Mouse (Mus musculus): ENCODE measurements at regions not wholly inside any gene's neighbourhood (a gene's known extent, or its start where the extent isn't known, plus 50 kb on each side); places are given as distances from the start of the nearest gene placed in this dataset.

- no peak for DNase-seq (ENCODE audit: low spot score in 2 of 2)
Observed at GRCm38 (mm10) chr4:125354742-125355141, 135.8 kb upstream of the Grik3 start.

GRCm38 (mm10) chr4:125350056-125350455 lies 140.4 kb upstream of the Grik3 start:
- no peak for DNase-seq (ENCODE audit: low spot score in 2 of 2)

DNA sequence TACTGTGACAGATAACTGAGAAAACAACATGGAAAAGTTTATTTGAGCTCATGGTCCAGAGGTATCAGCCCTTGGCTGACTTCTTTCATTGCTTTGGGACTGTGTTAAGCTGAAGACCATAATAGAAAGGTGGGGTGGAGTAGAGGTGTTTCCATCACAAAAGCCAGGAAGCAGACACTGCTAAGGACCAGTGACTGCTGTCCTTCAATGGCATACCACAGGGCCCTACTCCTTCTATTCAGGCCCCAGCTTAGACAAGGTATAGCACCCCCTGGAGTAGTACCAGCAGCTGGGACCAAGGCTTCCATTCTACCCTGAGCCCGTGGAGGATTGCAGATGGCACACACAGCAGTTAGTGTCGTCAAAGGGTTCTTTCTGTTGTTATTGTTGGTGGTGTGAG lies 151.4 kb upstream of the Grik3 start:
- no peak for DNase-seq (ENCODE audit: low spot score in 2 of 2)

GRCm38 (mm10) chr4:125328806-125329205 lies 161.7 kb upstream of the Grik3 start:
- DNase-seq (ENCODE audit: low spot score in 2 of 2) = no peak

DNA sequence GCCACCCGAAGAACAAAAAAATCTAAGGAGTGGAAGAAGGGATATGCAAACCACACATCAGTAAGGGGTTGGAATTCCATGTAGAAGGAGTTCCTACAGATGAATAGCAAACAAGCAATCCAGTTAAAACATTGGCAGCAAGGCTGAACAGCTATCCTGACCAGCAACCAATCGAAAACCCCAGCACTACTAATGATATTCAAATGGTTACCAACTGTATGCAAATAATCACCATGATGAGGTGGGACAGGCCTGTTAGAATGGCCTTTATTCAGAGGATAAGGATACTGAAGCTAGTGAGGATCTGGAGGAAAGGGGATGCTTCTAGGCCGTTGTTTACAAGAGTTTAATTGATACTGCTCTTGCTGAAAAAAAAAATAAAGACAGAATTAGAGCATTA lies 166.0 kb upstream of the Grik3 start:
- DNase-seq (ENCODE audit: low spot score in 2 of 2) = no peak

GRCm38 (mm10) chr4:125319343-125319742 lies 171.2 kb upstream of the Grik3 start:
- DNase-seq (ENCODE audit: low spot score in 2 of 2) = no peak

DNA sequence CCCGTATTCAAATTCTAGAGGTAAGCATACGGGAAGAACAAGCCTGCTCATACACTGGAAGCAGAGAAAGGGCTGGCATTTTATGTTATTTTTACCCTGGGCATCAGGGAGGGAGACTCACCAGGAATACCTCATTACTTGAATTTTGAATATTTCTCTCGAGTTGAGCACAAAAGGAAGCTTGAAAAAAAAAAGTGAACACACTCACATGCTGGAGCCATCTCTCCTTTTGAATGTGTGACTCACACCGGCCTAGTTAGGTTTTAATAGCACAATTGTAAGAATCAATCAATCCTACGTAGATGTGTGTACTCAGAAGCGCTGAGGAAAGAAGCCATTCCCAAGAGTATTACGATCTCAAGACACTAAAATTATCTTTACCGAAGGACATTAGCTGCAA lies 172.2 kb upstream of the Grik3 start:
- DNase-seq (ENCODE audit: low spot score in 2 of 2) = no peak

DNA sequence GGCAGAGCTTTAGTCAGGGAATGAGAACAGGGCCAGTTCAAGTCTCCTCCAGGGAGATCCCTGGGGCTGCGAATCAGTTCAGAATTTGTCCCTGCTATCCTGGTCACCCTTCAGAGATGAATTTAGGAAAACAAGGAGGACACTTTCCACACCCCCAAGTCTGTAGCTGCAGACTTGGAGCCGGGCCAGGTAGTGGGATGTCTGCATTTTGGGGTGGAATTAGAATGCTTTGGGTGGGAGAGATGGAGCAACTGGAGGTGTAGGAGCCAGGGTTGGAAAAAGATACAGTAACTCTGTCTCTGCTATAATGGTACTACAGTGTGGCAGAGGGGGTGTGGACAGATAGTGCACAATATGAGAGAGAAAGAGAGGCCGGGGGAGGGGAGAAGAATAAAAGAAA lies 173.6 kb upstream of the Grik3 start:
- no peak for DNase-seq (ENCODE audit: low spot score in 2 of 2)

DNA sequence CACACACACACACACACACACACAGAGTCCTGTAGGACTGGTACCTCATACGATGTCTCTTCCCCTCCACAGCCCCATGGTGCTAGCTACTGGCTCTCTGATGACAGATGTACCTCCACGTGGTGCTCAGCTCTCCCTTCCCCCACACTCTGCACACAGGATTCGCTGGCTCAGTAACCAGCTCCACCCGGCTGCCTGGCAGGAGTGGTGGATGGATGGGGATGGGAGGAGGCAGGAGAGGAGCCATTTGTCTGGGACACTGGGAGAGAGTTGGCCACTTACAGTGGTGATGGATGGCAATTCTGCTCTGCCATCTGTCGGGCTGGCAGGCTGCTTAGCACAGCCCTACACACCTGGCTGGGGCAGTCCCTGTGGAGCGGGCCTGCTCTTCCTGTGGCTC lies 174.7 kb upstream of the Grik3 start:
- no peak for DNase-seq (ENCODE audit: low spot score in 2 of 2)

GRCm38 (mm10) chr4:125313892-125314291 lies 176.6 kb upstream of the Grik3 start:
- DNase-seq (ENCODE audit: low spot score in 2 of 2) = no peak

DNA sequence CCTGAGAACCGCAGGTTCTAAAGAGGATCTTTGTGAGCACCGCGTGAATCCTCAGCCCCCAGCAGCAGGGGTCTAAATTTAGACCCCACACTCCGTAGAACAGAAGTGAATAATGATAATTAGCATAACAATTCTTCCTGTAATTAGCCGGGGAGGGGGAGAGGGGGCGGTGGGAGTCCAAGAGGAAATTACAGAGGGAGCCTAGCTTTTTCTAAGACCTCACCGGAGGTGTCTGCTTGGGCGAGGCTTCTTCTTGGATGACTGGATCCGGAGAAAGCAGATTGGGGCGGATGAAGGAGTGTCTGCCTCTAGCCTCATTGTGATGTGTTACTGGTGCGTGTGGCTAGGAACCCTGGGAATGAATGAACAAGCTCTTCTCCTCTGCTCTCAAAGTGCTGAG lies 177.2 kb upstream of the Grik3 start:
- DNase-seq (ENCODE audit: low spot score in 2 of 2) = no peak

- no peak for DNase-seq (ENCODE audit: low spot score in 2 of 2)
Observed at GRCm38 (mm10) chr4:125308171-125308570, 180.5 kb upstream of the Zc3h12a start.

DNA sequence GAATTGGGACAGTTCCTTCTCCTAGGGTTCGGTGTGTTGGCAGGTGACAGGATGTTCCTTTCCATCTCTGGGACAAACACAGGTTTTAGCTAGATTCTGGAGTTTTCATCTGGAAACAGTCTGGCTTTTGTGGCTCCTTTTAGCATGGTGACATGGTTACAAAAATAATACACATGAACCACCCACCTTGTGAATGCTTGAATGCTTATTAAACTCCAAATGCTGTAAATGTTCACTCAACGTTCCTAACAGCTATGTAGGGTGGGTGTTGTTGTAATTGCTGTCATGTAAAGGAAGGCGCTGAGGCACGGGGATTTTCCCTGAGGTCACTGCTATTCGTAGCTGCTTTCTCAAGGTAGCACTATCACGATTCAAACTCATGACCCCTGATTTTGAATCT lies 178.1 kb upstream of the Zc3h12a start:
- no peak for DNase-seq (ENCODE audit: low spot score in 2 of 2)

GRCm38 (mm10) chr4:125302660-125303059 lies 175.0 kb upstream of the Zc3h12a start:
- DNase-seq (ENCODE audit: low spot score in 2 of 2) = no peak

GRCm38 (mm10) chr4:125300503-125301457 lies 173.1 kb upstream of the Zc3h12a start:
- DNase-seq (ENCODE audit: low spot score in 2 of 2) = no peak

DNA sequence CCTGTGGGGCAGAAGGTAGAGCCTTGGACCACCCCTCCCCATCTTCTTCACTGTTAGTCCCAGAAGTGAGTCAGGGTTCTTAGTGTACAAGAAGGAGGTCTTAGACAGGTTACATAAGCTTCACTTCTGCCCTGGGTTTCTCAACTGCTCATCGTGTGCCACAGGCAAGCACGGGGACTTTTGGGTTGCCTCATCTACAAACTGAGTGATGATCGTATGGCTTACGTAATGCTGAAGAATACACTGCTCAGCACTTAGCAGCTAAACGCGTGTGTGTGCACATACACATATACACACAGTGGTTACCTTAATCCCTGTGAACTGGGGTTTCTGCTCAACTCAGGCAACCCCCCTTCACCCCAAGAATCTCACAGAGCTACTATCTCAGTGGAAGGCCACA lies 163.1 kb upstream of the Zc3h12a start:
- DNase-seq (ENCODE audit: low spot score in 2 of 2) = no peak

DNA sequence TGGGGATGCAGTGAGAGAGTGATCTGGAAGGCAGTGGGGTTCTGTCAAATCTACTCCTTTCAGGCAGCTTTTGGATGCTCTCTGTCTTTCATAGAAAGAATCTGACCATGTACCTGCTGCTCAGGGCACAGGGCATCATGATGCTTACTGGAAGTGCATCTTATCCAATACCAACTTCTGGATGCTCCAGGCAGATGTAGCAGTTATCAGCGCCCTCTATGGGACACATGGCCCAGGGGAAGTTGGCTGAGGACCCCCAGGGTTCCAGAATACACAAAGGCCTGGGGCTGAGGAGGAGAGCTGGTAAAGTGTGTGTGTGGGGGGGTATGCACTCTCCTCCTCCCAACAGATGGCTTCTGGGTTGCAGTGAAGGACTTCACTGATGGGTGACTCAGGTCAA lies 162.1 kb upstream of the Zc3h12a start:
- no peak for DNase-seq (ENCODE audit: low spot score in 2 of 2)

DNA sequence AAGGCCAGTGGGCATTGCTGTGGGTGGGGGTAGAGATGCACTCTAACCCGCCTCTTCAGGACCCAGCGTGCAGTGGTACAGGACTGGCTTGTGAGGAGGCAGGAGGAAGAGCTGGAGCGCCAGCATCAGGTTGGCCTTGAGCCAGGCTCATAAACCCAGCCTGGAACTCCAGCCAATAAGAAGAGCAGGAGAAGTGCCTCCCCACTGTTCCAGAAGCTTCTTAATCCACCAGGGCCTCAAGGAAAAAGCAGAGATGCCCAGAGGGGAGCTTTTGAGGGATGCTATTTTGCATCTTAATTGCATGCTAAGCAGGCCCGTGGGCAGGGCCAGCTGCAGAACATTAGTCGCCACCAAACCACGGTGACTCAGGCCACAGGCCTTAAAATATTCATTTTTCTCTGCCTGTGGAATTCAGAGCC lies 161.4 kb upstream of the Zc3h12a start:
- no peak for DNase-seq (ENCODE audit: low spot score in 2 of 2)

GRCm38 (mm10) chr4:125282974-125283319 lies 155.3 kb upstream of the Zc3h12a start:
- DNase-seq (ENCODE audit: low spot score in 2 of 2) = no peak

DNA sequence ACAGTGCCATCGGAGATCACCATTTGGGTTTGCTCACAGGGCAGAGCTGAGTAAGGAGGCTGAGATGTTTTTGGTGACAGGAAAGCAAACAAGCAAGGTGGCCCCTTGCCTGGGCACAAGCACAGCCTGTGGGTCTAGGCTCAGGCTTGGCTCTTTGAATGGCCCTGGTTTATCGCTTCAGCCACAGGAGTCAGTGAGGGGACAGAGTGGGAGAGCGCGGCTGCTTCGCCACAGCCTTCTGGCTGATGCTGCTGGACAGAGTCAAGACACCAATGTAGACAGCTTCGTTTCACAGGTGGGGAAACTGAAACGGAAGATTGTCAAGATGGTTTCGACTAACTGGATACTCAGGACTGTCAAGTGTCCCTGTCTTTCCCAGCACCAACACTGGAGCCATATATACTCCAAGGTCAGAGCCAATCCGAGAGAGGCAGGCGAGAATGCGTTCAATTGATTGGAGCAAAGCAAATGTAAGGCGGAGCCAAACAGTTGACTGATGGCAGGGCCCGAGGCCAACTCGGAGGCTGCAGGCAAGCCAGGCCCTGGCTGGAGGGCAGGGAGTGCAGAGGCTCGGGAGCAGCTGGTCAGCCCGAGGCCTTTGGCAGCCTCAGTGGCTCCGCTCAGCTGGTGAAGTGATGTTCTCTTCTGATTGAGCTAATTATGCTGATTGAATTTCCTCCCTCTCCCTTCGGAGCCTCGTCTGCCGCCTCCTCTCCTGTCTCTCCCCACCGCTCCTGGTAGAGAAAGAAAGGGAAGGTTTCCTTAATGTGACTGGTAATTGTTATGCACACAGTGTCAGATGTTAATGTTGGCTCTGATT lies 154.7 kb upstream of the Zc3h12a start:
- DNase-seq (ENCODE audit: low spot score in 2 of 2) = no peak

DNA sequence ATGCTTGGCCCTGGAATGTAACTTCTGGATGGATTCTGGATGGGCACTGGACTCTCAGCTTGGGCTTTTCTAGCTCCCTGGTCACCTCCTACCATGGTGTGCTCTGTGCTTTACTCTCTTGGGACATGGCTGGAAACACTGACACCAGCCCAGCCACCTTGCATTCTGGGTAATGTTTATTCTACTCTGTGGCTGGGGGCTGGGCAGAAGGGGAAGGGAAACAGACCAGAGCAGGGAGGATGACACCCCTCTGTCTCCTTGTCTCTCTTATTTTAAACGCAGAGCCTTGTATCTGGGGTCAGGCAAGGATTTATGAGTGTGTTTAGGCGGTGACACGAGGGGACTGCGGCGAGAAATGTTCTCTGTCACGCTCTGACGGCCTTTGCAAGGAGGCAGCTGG lies 151.5 kb upstream of the Zc3h12a start:
- no peak for DNase-seq (ENCODE audit: low spot score in 2 of 2)

DNA sequence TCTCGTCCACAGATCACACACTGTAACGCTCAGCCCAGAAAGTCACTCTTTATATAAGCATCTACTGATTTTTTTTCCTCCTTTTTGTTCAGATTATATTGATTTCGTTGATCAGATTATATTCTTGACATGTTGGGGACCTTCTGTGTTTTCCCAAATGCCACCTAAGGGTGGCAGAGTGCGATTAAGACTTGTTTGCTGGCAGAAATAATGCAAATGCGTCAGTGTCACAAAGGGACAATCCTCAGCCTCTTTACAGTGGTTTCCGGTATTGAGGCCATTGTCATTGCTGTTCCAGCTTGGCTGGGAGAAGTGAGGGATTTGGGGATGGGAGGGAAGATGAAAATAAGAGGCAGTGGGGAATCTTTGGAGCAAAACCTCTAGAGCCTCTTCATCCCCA lies 149.2 kb upstream of the Zc3h12a start:
- DNase-seq (ENCODE audit: low spot score in 2 of 2) = no peak

- DNase-seq (ENCODE audit: low spot score in 2 of 2) = no peak
Observed at GRCm38 (mm10) chr4:125275259-125275658, 147.6 kb upstream of the Zc3h12a start.
